Mouse (Mus musculus) telencephalon, adult 2 months (tissue): ENCODE results near the gene Hyal3.

Source experiments
- DNase-seq: peaks from one replicate; pipeline ENCODE4 v3.0.0-alpha.2; 2011; ENCODE audit warnings: low read depth, low spot score

Gene Hyal3

GRCm38 (mm10) chr9:107634406-107635278 lies 54.0 kb downstream of the Hyal3 start:
- DNase-seq: no peak

GRCm38 (mm10) chr9:107635279-107636028 lies 54.8 kb downstream of the Hyal3 start, which contains the start of gene Gnai2:
Gnai2 (minus strand) TSS chr9:107635367.
- peak; percentile 93 for DNase-seq
